Mouse (Mus musculus): ENCODE measurements around the gene Slc9a9. TPM values are rescaled to one million over a fixed set of nuclear protein-coding genes. Genes with fewer than 3 reads are reported as not detected.

The Slc9a9 gene
- polyA plus RNA-seq, 1 experiment from 2014 or later: 8.6 TPM

GRCm38 (mm10) chr9:94856093-94856492, 186.4 kb downstream of the Slc9a9 start:
- Histone ChIP-seq H3K4me1 (no peaks in the 10 kb centered on the region), H3K9ac (no peak overlapping the region), H3K27ac (no peak overlapping the region), H3K27me3 (replicated peaks) (no peaks in the 10 kb centered on the region), H3K36me3 (no peaks in the 10 kb centered on the region), H3K4me2 (replicated peaks) (no peak overlapping the region), H3K4me3 (no peak overlapping the region), H3K9me3 (no peaks in the 10 kb centered on the region)
- no peak for ATAC-seq (ENCODE audit: low FRiP score, low read depth)
- WGBS: 73% methylated on average over 3 of the region's 3 CpGs

GRCm38 (mm10) chr9:94868557-94868956, 198.8 kb downstream of the Slc9a9 start:
- H3K4me2 ChIP-seq (replicated peaks): no peak overlapping the region
- no peak overlapping the region for H3K9ac ChIP-seq
- H3K27me3 ChIP-seq (replicated peaks): no peaks in the 10 kb centered on the region
- H3K4me3 ChIP-seq: no peak overlapping the region
- no peaks in the 10 kb centered on the region for H3K4me1 ChIP-seq
- WGBS: 87% methylated on average over 1 of the region's 1 CpGs
- ATAC-seq (ENCODE audit: low FRiP score, low read depth): no peak
- no peak overlapping the region for H3K27ac ChIP-seq
- H3K36me3 ChIP-seq: no peaks in the 10 kb centered on the region
- no peaks in the 10 kb centered on the region for H3K9me3 ChIP-seq

GRCm38 (mm10) chr9:94869023-94869799, 199.5 kb downstream of the Slc9a9 start:
- Histone ChIP-seq H3K36me3 (no peaks in the 10 kb centered on the region), H3K27ac (no peak overlapping the region), H3K27me3 (replicated peaks) (no peaks in the 10 kb centered on the region), H3K4me3 (no peak overlapping the region), H3K9me3 (no peaks in the 10 kb centered on the region), H3K4me2 (replicated peaks) (no peak overlapping the region), H3K9ac (no peak overlapping the region), H3K4me1 (no peaks in the 10 kb centered on the region)
- 82% methylated on average over 4 of the region's 4 CpGs for WGBS
- ATAC-seq (ENCODE audit: low FRiP score, low read depth): no peak

- Histone ChIP-seq H3K9ac (no peak overlapping the region), H3K27ac (no peak overlapping the region), H3K27me3 (replicated peaks) (no peaks in the 10 kb centered on the region), H3K4me3 (no peak overlapping the region), H3K36me3 (no peaks in the 10 kb centered on the region), H3K4me2 (replicated peaks) (no peak overlapping the region), H3K9me3 (no peaks in the 10 kb centered on the region), H3K4me1 (no peaks in the 10 kb centered on the region)
- 93% methylated on average over 3 of the region's 3 CpGs for WGBS
- ATAC-seq (ENCODE audit: low FRiP score, low read depth): no peak
Measured at GRCm38 (mm10) chr9:94882517-94882916, 212.8 kb downstream of the Slc9a9 start.

- H3K9ac ChIP-seq: no peak overlapping the region
- H3K27ac ChIP-seq: no peak overlapping the region
- WGBS: 84% methylated on average over 5 of the region's 5 CpGs
- no peaks in the 10 kb centered on the region for H3K9me3 ChIP-seq
- H3K4me3 ChIP-seq: no peak overlapping the region
- no peaks in the 10 kb centered on the region for H3K36me3 ChIP-seq
- no peak overlapping the region for H3K4me2 ChIP-seq (replicated peaks)
- no peak for ATAC-seq (ENCODE audit: low FRiP score, low read depth)
- H3K4me1 ChIP-seq: no peaks in the 10 kb centered on the region
- H3K27me3 ChIP-seq (replicated peaks): no peaks in the 10 kb centered on the region
Measured at GRCm38 (mm10) chr9:94883435-94883834, 213.7 kb downstream of the Slc9a9 start.

- H3K9me3 ChIP-seq: no peaks in the 10 kb centered on the region
- H3K4me3 ChIP-seq: no peak overlapping the region
- 77% methylated on average over 1 of the region's 1 CpGs for WGBS
- no peak overlapping the region for H3K9ac ChIP-seq
- H3K27ac ChIP-seq: no peak overlapping the region
- no peaks in the 10 kb centered on the region for H3K4me1 ChIP-seq
- ATAC-seq (ENCODE audit: low FRiP score, low read depth): no peak
- H3K4me2 ChIP-seq (replicated peaks): no peak overlapping the region
- H3K27me3 ChIP-seq (replicated peaks): no peaks in the 10 kb centered on the region
- H3K36me3 ChIP-seq: no peaks in the 10 kb centered on the region
Measured at GRCm38 (mm10) chr9:94885151-94885550, 215.4 kb downstream of the Slc9a9 start.

GRCm38 (mm10) chr9:94889647-94890046, 219.9 kb downstream of the Slc9a9 start:
- H3K27me3 ChIP-seq (replicated peaks): no peaks in the 10 kb centered on the region

GRCm38 (mm10) chr9:94895882-94896281, 226.2 kb downstream of the Slc9a9 start:
- Histone ChIP-seq H3K9me3 (peaks cover 3% of the 10 kb centered on the region; the same call in 1 of the 2 replicates), H3K27me3 (replicated peaks) (no peaks in the 10 kb centered on the region), H3K4me3 (no peak overlapping the region), H3K4me2 (replicated peaks) (no peak overlapping the region), H3K36me3 (no peaks in the 10 kb centered on the region), H3K9ac (no peak overlapping the region), H3K4me1 (no peaks in the 10 kb centered on the region), H3K27ac (no peak overlapping the region)
- no peak for ATAC-seq (ENCODE audit: low FRiP score, low read depth)
- WGBS: 78% methylated on average over 5 of the region's 5 CpGs

More at GRCm38 (mm10) chr9:94889647-94890046, 219.9 kb downstream of the Slc9a9 start:
- no peak for ATAC-seq (ENCODE audit: low FRiP score, low read depth)
- Histone ChIP-seq H3K4me2 (replicated peaks) (no peak overlapping the region), H3K9ac (no peak overlapping the region), H3K4me3 (no peak overlapping the region), H3K36me3 (no peaks in the 10 kb centered on the region), H3K27ac (no peak overlapping the region), H3K9me3 (no peaks in the 10 kb centered on the region), H3K4me1 (no peaks in the 10 kb centered on the region)

- ATAC-seq (ENCODE audit: low FRiP score, low read depth): no peak
- H3K36me3 ChIP-seq: no peaks in the 10 kb centered on the region
- H3K27me3 ChIP-seq (replicated peaks): no peaks in the 10 kb centered on the region
- no peak overlapping the region for H3K4me3 ChIP-seq
- H3K27ac ChIP-seq: no peak overlapping the region
- H3K9me3 ChIP-seq: no peaks in the 10 kb centered on the region
- H3K4me2 ChIP-seq (replicated peaks): no peak overlapping the region
- H3K9ac ChIP-seq: no peak overlapping the region
- no peaks in the 10 kb centered on the region for H3K4me1 ChIP-seq
Measured at GRCm38 (mm10) chr9:94904180-94904579, 234.5 kb downstream of the Slc9a9 start.

- no peak overlapping the region for H3K9ac ChIP-seq
- WGBS: 95% methylated on average over 4 of the region's 4 CpGs
- H3K4me3 ChIP-seq: no peak overlapping the region
- H3K9me3 ChIP-seq: no peaks in the 10 kb centered on the region
- H3K4me2 ChIP-seq (replicated peaks): no peak overlapping the region
- H3K27me3 ChIP-seq (replicated peaks): no peaks in the 10 kb centered on the region
- no peak overlapping the region for H3K27ac ChIP-seq
- no peaks in the 10 kb centered on the region for H3K36me3 ChIP-seq
- H3K4me1 ChIP-seq: no peaks in the 10 kb centered on the region
- ATAC-seq (ENCODE audit: low FRiP score, low read depth): no peak
Measured at GRCm38 (mm10) chr9:94907020-94907610, 237.4 kb downstream of the Slc9a9 start.

- H3K9ac ChIP-seq: no peak overlapping the region
- H3K4me1 ChIP-seq: no peaks in the 10 kb centered on the region
- H3K4me2 ChIP-seq (replicated peaks): no peak overlapping the region
- 92% methylated on average over 9 of the region's 9 CpGs for WGBS
- ATAC-seq (ENCODE audit: low FRiP score, low read depth): no peak
- no peak overlapping the region for H3K27ac ChIP-seq
- no peaks in the 10 kb centered on the region for H3K27me3 ChIP-seq (replicated peaks)
- no peaks in the 10 kb centered on the region for H3K36me3 ChIP-seq
- no peak overlapping the region for H3K4me3 ChIP-seq
- no peaks in the 10 kb centered on the region for H3K9me3 ChIP-seq
Measured at GRCm38 (mm10) chr9:94912071-94912470, 242.4 kb downstream of the Slc9a9 start.

GRCm38 (mm10) chr9:94922062-94922461, 252.4 kb downstream of the Slc9a9 start:
- Histone ChIP-seq H3K9ac (no peak overlapping the region), H3K36me3 (no peaks in the 10 kb centered on the region), H3K9me3 (no peaks in the 10 kb centered on the region), H3K4me1 (no peaks in the 10 kb centered on the region), H3K27me3 (replicated peaks) (no peaks in the 10 kb centered on the region), H3K4me2 (replicated peaks) (no peak overlapping the region), H3K4me3 (no peak overlapping the region), H3K27ac (no peak overlapping the region)
- ATAC-seq (ENCODE audit: low FRiP score, low read depth): no peak
- 66% methylated on average over 5 of the region's 5 CpGs for WGBS

- Histone ChIP-seq H3K9me3 (no peaks in the 10 kb centered on the region), H3K4me2 (replicated peaks) (no peak overlapping the region), H3K27me3 (replicated peaks) (no peaks in the 10 kb centered on the region), H3K27ac (no peak overlapping the region), H3K9ac (no peak overlapping the region), H3K4me3 (no peak overlapping the region), H3K36me3 (no peaks in the 10 kb centered on the region), H3K4me1 (no peaks in the 10 kb centered on the region)
- 62% methylated on average over 3 of the region's 3 CpGs for WGBS
- ATAC-seq (ENCODE audit: low FRiP score, low read depth): no peak
Measured at GRCm38 (mm10) chr9:94925845-94926244, 256.1 kb downstream of the Slc9a9 start.
